Mouse (Mus musculus): ENCODE results near the gene Nedd4.

DNA sequence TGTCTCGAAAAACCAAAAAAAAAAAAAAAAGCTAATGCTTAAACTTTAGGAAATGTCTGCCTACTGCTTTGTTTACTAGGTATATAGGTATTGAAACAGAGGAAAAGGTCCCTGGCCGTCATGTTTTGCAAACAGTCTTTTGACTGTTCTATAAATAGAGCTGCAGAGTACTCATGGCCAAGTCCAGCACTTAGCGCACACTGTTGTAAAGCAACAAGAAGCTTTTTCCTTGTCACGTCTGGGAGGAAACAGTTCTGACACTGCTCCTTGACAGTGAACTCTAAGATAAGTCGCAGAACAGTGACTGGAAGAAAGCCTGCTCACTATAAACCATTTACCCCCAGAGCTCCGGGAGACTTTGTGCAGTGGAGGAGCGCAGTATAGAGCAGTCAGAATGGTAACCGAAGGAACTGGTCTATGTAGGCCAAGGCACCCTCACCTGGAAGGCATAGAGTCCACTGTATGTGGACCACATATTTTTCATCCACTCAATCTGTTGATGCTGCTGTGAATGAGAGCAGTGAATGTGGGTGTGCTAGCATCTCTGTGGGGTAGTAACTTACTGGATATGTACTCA lies 19.6 kb downstream of the Nedd4 start:
- no peak for TF ChIP-seq CTCF (IDR thresholded peaks at IDR 0.05)
- TF ChIP-seq POLR2A (IDR thresholded peaks at IDR 0.05; ENCODE audit: insufficient read depth, low read depth, low read length), result no peak
